27 mouse cellular contexts compared by ENCODE assay signal in genomic region chr9:123224863-123225431, GRCm38 (mm10). TPM values are rescaled to one million over a fixed set of nuclear protein-coding genes. Genes with fewer than 3 reads are reported as not detected.
DNase-seq lines count a peak whose midpoint lies in the region; ATAC-seq lines count a peak whose summit lies in the region.
"Had no signal": no experiment of that assay in that cellular context is flagged by ENCODE, and none has a peak within 500 bp of the region (broad histone marks: within the 10 kb centered on the region; RNA-seq: fewer than 3 reads in every experiment).

No protein-coding gene starts in this region.

- WGBS in liver, embryonic 12.5 days (ENCODE audit: insufficient replicate concordance): 25% methylated on average over 2 of the region's 2 CpGs
- 82% methylated on average over 2 of the region's 2 CpGs for WGBS in midbrain, embryonic 15.5 days

- ATAC-seq in common myeloid progenitor, adult 5-6 weeks (replicated peaks; ENCODE audit: low read depth, poor library complexity, severe bottlenecking): peak; percentile 53
- peak; percentile 39 for ATAC-seq in liver, embryonic 12.5 days
- ATAC-seq in megakaryocyte-erythroid progenitor cell, adult 5-6 weeks (replicated peaks; ENCODE audit: low FRiP score, low TSS enrichment, poor library complexity, severe bottlenecking): peak; percentile 64
- no peak for ATAC-seq in midbrain, embryonic 15.5 days (replicated peaks)
- ATAC-seq: forebrain, embryonic 13.5 days; intestine, embryonic 15.5 days; midbrain, embryonic 13.5 days had no signal

- DNase-seq in lung, adult 18-20 months: peak; percentile 11 to 48
- no peak for DNase-seq in lung, postnatal 10 days
- no peak for DNase-seq in kidney, adult 8-10 months
- DNase-seq in spleen, adult 12 weeks (ENCODE audit: low spot score): no peak
- DNase-seq: cerebellum, adult 2 months; cerebellum, postnatal 36 days; gastrocnemius, postnatal 14 days; layer of hippocampus, postnatal 36 days; lung, postnatal 4 days; right cerebral cortex, postnatal 14 days; thymus, postnatal 36 days had no signal

- peak overlapping the region; percentile 20; the same call in 1 of the 2 replicates for H3K27ac ChIP-seq in liver, embryonic 12.5 days
- no peak overlapping the region for H3K27ac ChIP-seq in midbrain, embryonic 15.5 days
- H3K27ac ChIP-seq: embryonic facial prominence, embryonic 10.5 days; forebrain, embryonic 13.5 days; heart, embryonic 10.5 days; hindbrain, embryonic 15.5 days; intestine, embryonic 15.5 days; kidney, postnatal 0 days; limb, embryonic 13.5 days; midbrain, embryonic 13.5 days; neural tube, embryonic 15.5 days had no signal

- no peak overlapping the region for H3K4me2 ChIP-seq in liver, embryonic 12.5 days
- no peak overlapping the region for H3K4me2 ChIP-seq in midbrain, embryonic 15.5 days
- H3K4me2 ChIP-seq: forebrain, embryonic 13.5 days; hindbrain, embryonic 15.5 days; intestine, embryonic 15.5 days; limb, embryonic 13.5 days; midbrain, embryonic 13.5 days; neural tube, embryonic 15.5 days had no signal

- no peaks in the 10 kb centered on the region for H3K36me3 ChIP-seq in liver, embryonic 12.5 days
- no peaks in the 10 kb centered on the region for H3K36me3 ChIP-seq in midbrain, embryonic 15.5 days (replicated peaks)
- H3K36me3 ChIP-seq: embryonic facial prominence, embryonic 10.5 days; G1E; heart, embryonic 10.5 days; hindbrain, embryonic 15.5 days; intestine, embryonic 15.5 days; limb, embryonic 13.5 days; midbrain, embryonic 13.5 days; neural tube, embryonic 15.5 days had no signal

- H3K9me3 ChIP-seq in liver, embryonic 12.5 days (replicated peaks): no peaks in the 10 kb centered on the region
- no peaks in the 10 kb centered on the region for H3K9me3 ChIP-seq in midbrain, embryonic 15.5 days
- H3K9me3 ChIP-seq: embryonic facial prominence, embryonic 10.5 days; forebrain, embryonic 13.5 days; G1E; heart, embryonic 10.5 days; hindbrain, embryonic 15.5 days; intestine, embryonic 15.5 days; limb, embryonic 13.5 days; midbrain, embryonic 13.5 days; neural tube, embryonic 15.5 days had no signal

- H3K9ac ChIP-seq in liver, embryonic 12.5 days: no peak overlapping the region
- no peak overlapping the region for H3K9ac ChIP-seq in midbrain, embryonic 15.5 days
- H3K9ac ChIP-seq: forebrain, embryonic 13.5 days; hindbrain, embryonic 15.5 days; intestine, embryonic 15.5 days; limb, embryonic 13.5 days; midbrain, embryonic 13.5 days; neural tube, embryonic 15.5 days had no signal

- no peak overlapping the region for H3K4me3 ChIP-seq in liver, embryonic 12.5 days
- no peak overlapping the region for H3K4me3 ChIP-seq in midbrain, embryonic 15.5 days
- H3K4me3 ChIP-seq: embryonic facial prominence, embryonic 10.5 days; forebrain, embryonic 13.5 days; heart, embryonic 10.5 days; hindbrain, embryonic 15.5 days; intestine, embryonic 15.5 days; limb, embryonic 13.5 days; midbrain, embryonic 13.5 days; myocyte; neural tube, embryonic 15.5 days had no signal

- no peaks in the 10 kb centered on the region for H3K27me3 ChIP-seq in liver, embryonic 12.5 days (replicated peaks)
- H3K27me3 ChIP-seq in midbrain, embryonic 15.5 days (replicated peaks): no peaks in the 10 kb centered on the region
- H3K27me3 ChIP-seq: forebrain, embryonic 13.5 days; hindbrain, embryonic 15.5 days; intestine, embryonic 15.5 days; limb, embryonic 13.5 days; midbrain, embryonic 13.5 days; neural tube, embryonic 15.5 days had no signal

- peaks cover 55% of the 10 kb centered on the region for H3K4me1 ChIP-seq in liver, embryonic 12.5 days
- no peaks in the 10 kb centered on the region for H3K4me1 ChIP-seq in midbrain, embryonic 15.5 days
- H3K4me1 ChIP-seq: forebrain, embryonic 13.5 days; hindbrain, embryonic 15.5 days; intestine, embryonic 15.5 days; limb, embryonic 13.5 days; neural tube, embryonic 15.5 days had no signal

RNA-seq across cellular contexts. Expression of gene Cdcp1, which starts 9.1 kb away (rescaled TPM):
- 0.27 and 0.39 TPM in 2 replicates for total RNA-seq in common myeloid progenitor, adult 5-6 weeks (2017)
- 0.18 and 0.25 TPM in 2 replicates for polyA plus RNA-seq in liver, embryonic 12.5 days (2016; fragmentation: Nextera tagmentation; extraction: Ambion mirVana)
- total RNA-seq in megakaryocyte-erythroid progenitor cell, adult 5-6 weeks (2014; fragmentation: Nextera tagmentation): 0.57 and 1.2 TPM in 2 replicates
- total RNA-seq in megakaryocyte-erythroid progenitor cell, adult 5-6 weeks (2017): 0.38 and 0.72 TPM in 2 replicates
- polyA plus RNA-seq in midbrain, embryonic 15.5 days (2015; fragmentation: Nextera tagmentation; extraction: Ambion mirVana): 0.05 and 0.11 TPM in 2 replicates
- total RNA-seq: gastrocnemius, postnatal 14 days; layer of hippocampus, adult 18-20 months; layer of hippocampus, postnatal 36 days had no signal
- polyA plus RNA-seq: forebrain, embryonic 13.5 days; G1E; myocyte had no signal

RNA-seq across cellular contexts. Expression of gene Tmem158, which starts 35.6 kb away (rescaled TPM):
- 1.6 and 1.8 TPM in 2 replicates for total RNA-seq in common myeloid progenitor, adult 5-6 weeks (2017)
- 12.6 and 12.8 TPM in 2 replicates for polyA plus RNA-seq in liver, embryonic 12.5 days (2016; fragmentation: Nextera tagmentation; extraction: Ambion mirVana)
- total RNA-seq in megakaryocyte-erythroid progenitor cell, adult 5-6 weeks (2014; fragmentation: Nextera tagmentation): 0.85 and 2.1 TPM in 2 replicates
- total RNA-seq in megakaryocyte-erythroid progenitor cell, adult 5-6 weeks (2017): 4.3 TPM in 1 of 2 replicates, not detected in the other
- polyA plus RNA-seq in midbrain, embryonic 15.5 days (2015; fragmentation: Nextera tagmentation; extraction: Ambion mirVana): 40.8 and 41.8 TPM in 2 replicates
- total RNA-seq: G1E had no signal
- polyA plus RNA-seq: G1E had no signal

Comparison
In these comparisons a context has a peak if more than half of its experiments do, and no peak if none do; other contexts are left out.
1. DNase-seq: peak in lung, adult 18-20 months (2 of 2); none in lung, postnatal 10 days (single experiment), kidney, adult 8-10 months (0 of 2) and spleen, adult 12 weeks (single experiment).